Mouse (Mus musculus) kidney, adult 2 months (tissue): ENCODE measurements around the gene Pwwp2a.
A peak's percentile ranks its signal among the peaks of the same experiment; 100 is the strongest.

ENCODE experiments used
- CTCF ChIP-seq: fragments of 200-500 bp; conservative IDR thresholded peaks from 2 replicates; pipeline ENCODE4 v1.5.1; 2011; ENCODE audit warnings: low read depth, mild to moderate bottlenecking, control low read depth, low read length, moderate library complexity, mixed read lengths; ENCODE audit not compliant: insufficient read depth, insufficient read length
- POLR2A ChIP-seq: fragments of 200-500 bp; IDR thresholded peaks from one replicate; pipeline ENCODE4 v1.6.1; 2011; ENCODE audit warnings: low read depth, low read length, control low read depth

DNA sequence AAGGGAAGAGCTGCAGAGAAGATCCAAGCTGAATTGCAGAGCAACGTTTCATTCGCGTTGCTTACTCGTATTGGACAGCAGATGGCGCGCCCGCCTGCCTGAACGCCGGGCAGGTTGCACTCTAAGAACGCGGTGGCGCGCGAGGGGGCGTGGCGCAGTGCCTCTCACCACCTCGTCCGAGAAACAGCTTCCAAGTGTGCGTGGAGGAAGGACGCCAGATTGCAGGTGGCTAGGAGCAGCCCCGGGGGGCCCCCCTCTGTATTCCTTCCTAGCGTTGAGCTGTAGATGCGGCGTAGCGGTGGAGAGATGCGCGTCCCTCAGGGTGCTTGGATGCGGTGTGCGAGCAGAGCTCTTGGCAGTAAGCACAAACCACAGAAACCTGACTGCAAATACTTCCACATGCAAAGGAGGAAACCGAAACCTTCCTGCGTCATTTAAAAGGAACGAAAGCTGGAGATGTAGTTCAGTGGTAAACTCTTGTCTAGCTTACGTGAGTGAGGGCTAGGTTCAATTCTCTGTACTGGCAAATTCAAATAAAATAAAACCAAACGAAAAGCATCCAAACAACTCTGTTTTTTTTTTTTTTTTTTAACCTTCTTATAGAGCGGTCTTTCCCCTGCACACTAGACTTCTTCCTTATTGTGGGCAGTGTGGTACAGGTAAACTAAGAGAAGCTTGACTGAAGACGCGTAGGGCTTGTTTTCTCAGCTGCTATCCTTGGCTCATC, 85.3 kb downstream of the Pwwp2a start:
- peak; percentile 85 for TF ChIP-seq CTCF
- TF ChIP-seq POLR2A, result no peak
